Mouse (Mus musculus) ES-E14 (cell line): ENCODE measurements at regions not wholly inside any gene's neighbourhood (a gene's known extent, or its start where the extent isn't known, plus 50 kb on each side); places are given as distances from the start of the nearest gene placed in this dataset.

Experiments
- HCFC1 ChIP-seq: IDR thresholded peaks from 2 replicates; pipeline ENCODE4 v1.6.1; 2012; ENCODE audit warnings: low read length, inconsistent platforms, borderline replicate concordance; ENCODE audit not compliant: insufficient read depth
- ZC3H11A ChIP-seq: IDR thresholded peaks from 2 replicates; pipeline ENCODE4 v1.6.1; 2012; ENCODE audit warnings: low read depth, mild to moderate bottlenecking, inconsistent platforms, low read length, borderline replicate concordance

- no peak for TF ChIP-seq HCFC1
- TF ChIP-seq ZC3H11A = no peak
Measured at GRCm38 (mm10) chr12:94468027-94468426, 1224.0 kb upstream of the Flrt2 start.
